Mouse (Mus musculus) left cerebral cortex, adult 18-20 months (tissue): ENCODE measurements around the gene Cdc42ep5. TPM values are rescaled to one million over a fixed set of nuclear protein-coding genes. Genes with fewer than 3 reads are reported as not detected.

ENCODE experiments used
- DNase-seq, 2 experiments: peaks; one replicate each; pipeline ENCODE4 v3.0.0; 2021 to 2022; ENCODE audit warnings: low spot score in 2 of 2, mixed read lengths in 1 of 2
- total RNA-seq, 2 experiments: library from RNA; stranded (reverse); gene quantifications; 2 replicates each; pipeline ENCODE4 v1.2.3; 2021

Gene Cdc42ep5
- total RNA-seq, 2 experiments from 2014 or later = 3.6 to 4.1 TPM

DNA sequence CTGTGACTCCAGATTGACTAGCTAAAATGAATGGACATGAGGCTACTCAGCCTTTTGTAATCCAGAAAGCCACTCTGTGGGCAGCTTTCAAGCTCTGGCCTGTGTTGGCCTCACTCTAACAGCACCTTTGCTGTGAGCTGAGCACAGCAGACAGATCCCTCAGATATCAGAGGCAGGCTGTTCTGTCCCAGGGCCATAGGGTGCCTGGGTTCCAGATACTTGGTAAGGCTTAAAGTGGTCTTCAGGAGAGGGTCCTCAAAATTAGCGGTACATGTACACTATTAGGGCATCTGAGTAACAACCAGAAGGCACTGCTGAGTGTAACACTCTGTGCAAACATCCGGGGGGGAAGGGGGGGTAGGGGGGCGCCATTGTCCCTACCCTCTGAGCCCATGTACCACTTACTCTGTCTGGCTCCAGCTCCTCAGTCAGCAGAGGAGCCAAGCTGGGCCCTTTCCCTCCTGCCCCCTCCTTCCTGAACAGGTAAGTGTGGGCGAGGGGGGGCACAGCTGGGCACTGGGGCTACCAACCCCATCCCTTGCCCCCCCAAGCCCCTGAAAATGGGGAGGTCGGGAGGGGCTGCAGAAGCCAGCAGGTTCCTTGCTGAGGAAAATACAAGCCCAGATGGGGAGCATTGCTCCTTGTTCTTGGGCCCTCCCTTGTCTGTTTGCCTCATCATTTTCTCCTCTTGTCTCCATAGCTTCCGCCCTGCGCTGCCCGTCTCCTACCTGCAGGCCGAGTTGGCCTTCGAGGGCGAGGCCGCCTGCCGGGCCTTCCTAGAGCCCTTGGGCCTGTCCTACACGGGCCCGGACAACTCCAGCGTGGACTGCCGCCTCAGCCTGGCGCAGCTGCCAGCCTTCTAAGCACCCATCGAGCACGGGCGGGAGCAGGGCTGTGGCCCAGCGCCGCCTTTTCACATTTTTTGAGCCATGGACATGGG lies 18.1 kb downstream of the Cdc42ep5 start:
- DNase-seq = no peak

DNA sequence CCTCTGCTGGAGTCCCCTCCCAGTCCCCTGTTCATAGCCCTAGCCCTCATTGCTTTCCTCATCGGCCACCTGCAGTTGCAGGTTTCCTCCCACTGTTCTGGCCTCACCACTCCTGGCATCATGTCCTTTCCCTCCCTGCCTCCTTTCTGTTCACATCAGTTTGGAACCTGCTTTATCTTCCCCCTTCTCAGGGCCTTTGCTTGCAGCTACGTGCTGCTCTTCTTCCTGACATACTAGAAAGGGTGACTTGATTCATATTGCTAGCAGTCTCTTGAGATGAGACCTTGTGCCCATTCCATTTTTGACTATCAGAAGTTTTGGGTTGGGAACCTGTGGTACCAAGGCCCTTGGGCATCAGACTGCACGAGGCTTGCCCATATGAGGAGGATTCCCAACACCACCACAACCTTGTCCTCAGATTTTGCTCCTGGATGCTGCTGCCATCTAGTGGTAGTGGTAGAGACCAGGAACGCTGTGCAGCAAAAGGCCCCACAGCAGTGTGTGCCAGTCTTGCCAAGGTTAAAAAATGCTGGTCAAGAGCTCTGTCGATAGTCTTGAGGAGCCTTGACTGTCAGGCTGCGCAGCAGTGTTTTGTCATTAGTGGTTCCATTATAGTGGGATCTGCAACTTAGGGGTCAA lies 19.0 kb downstream of the Cdc42ep5 start:
- DNase-seq = peak; percentile 61 to 64

DNA sequence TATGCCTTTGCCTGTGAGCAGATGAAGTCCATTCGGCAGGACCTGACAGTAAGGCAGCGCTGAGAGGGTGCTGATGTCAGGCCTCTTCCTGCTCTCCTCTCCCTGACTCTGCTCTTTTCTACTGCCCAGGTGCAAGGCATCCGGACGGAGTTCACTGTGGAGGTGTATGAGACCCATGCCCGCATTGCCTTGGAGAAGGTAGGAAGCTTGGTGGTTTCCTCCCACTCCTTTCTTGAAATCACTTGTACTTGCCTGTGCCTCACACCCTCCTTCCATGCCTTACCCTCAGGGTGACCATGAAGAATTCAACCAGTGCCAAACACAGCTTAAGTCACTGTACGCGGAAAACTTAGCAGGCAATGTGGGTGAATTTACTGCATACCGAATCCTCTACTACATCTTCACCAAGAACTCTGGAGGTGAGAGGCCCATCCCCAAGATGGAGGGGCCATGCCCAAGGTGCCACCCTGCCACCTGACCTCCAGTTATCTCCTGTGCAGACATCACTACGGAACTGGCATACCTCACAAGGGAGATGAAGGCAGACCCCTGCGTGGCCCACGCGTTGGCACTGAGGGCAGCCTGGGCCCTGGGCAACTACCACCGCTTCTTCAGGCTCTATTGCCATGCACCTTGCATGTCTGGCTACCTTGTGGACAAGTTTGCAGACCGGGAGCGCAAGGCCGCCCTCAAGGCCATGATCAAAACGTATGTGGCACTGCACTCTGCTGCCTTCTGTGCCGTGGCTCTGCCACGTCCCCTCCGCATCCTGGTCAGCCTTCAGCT lies 19.7 kb downstream of the Cdc42ep5 start:
- no peak for DNase-seq

DNA sequence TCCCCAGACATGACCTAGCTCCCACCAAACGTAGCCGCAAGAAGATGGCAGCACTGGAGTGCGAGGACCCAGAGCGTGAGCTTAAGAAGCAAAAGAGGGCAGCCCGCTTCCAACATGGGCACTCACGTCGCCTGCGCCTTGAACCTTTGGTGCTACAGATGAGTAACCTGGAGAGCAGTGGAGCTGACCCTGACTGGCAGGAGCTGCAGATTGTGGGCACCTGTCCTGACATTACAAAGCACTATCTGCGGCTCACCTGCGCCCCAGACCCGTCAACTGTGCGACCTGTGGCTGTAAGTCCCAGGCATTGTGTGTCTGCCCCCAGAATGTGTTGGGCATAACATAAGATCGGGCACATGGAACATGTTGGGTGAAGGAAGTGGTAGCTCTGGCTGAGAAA lies 20.6 kb downstream of the Cdc42ep5 start:
- DNase-seq = no peak

DNA sequence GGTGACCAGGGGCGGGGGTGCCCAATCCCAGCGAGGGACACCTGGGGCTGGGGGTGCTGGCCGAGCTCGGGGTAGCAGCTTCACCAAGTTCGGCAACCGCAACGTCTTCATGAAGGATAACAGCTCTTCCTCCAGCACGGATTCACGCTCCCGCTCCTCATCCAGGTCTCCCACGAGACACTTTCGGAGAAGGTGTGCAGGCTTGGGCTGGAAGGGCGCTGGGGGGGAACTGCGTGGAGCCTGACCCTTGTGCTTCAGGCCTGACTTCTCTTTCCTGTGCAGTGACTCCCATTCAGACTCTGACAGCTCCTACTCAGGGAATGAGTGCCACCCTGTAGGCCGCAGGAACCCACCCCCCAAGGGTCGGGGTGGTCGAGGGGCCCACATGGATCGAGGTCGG lies 21.2 kb downstream of the Cdc42ep5 start:
- no peak for DNase-seq

DNA sequence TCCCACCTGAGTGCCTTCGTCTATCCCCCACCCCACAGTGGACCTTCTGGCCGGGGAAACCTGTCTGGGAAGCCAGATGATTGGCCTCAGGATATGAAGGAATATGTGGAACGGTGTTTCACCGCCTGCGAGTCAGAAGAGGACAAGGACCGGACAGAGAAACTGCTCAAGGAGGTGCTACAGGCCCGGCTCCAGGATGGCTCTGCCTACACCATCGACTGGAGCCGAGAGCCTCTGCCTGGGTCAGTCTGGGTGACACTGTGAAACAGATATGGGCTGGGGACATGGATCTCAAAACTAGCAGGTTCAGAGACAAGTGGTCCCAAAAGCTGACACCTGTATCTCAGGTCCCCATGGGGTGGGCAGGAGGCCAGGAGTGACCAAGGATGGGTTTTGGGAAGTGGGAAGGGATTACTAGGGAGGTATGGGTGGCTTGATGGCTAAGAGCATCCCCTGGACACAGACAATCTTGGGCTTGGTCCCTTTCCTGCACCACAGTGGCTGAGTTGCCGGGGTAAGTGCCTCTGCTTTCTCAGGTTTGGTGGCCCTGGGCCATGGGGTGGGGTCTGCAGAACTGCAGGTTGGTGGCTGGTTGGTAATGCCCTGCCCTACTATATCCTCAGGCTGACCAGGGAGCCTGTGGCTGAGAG lies 21.7 kb downstream of the Cdc42ep5 start:
- no peak for DNase-seq

DNA sequence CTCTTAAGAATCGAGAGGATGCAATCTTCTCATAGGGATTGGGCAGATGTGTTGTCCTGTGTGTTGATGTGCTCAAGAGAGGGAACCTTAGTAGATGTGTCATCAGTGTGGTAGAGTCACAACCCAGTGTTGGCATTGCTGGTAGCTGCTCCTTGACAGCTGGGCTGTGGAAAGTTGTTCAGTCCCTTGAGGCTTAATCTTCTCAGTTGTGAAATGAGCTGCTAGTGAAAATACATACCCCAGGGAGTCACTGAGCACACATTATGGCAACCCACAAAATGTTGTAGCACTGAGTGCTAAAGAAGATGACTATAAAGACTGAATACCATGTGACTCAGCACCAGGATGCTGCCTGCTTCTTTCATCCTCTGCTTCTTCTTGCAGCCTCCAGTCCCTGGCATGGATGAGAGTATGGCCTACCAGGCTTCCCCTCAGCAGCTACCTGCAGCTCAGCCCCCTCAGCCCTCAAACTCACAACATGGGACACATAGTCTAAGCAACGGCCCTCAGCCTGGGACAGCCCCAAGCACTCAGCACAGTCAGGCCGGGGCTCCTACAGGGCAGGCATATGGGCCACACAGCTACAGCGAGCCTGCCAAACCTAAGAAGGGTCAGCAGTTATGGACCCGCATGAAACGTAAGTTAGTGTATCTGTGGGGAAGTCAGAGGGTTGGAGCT lies 22.9 kb downstream of the Cdc42ep5 start:
- DNase-seq = no peak

DNA sequence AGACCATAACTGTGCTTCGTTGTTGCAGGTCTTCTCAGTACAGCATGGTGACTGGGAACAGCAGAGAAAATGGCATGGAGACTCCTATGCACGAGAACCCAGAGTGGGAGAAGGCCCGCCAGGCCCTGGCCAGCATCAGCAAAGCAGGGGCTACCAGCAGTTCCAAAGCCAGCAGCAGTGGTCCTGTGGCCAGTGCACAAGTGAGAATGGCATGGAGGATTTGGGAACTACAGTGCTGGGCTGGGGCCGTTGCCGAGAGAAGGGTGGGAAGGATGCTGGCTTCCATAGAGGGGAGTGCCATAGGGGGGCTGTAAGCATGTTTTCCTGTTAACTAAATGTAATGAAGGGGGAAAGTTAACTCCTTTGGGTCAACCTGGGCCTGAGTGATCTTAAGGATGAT lies 25.3 kb downstream of the Cdc42ep5 start:
- no peak for DNase-seq

DNA sequence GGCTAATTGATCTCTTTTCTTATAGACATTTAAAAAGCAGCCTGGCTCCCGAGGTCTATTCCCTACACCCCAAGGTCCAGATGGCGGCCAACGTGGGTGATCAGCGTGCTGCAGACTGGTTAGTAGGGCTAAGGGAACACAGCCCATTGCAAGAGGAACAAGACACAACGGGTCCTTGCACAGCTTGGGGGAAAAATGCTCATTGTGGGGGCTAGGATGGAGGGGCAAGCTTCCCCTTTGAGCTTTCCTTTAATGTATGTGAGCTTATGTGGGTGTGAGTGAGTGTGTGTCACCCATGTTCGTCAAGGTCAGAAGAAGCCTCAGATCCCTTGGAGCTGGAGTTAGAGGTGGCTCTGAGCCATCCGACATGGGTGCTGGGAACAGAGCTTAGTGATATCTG lies 26.0 kb downstream of the Cdc42ep5 start:
- no peak for DNase-seq

DNA sequence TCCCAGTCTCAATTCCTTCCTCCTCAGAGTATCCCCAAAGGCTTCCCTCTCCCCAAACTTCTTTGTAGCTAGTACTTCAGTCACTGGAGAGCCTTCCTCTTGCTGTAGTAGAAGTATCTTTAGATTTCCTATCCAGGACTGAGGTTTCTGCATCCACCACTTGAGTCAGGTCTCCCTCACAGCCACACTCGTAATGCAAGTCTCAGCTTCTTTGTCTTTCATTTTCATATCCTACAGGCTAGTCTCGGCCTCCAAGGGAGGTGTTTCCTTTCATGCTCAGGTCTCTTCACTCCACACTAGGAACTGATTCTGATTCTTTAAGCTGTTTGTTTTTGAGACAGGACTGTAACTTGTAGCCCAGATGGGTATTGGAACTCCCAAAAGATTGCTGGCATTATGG lies 26.5 kb downstream of the Cdc42ep5 start:
- DNase-seq = no peak

DNA sequence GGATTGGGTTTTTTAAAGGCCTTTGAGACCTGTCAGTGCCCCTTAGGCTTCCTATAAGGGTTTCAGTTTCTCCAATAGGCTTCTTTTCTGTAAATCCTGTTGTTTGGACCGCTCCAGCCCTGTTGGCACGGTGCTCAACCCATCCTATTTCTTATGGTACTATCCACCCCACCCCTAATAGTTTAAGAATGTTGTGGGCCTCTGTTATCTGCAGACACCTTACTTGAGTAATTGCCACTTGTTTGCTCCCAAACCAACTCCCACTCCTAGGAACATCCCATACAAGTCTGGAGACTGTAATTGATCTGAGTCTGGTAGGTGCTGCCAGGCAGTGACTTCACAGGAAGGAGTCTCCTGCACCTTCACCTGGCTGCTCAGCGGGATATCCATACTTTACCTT lies 26.9 kb downstream of the Cdc42ep5 start:
- DNase-seq = no peak

DNA sequence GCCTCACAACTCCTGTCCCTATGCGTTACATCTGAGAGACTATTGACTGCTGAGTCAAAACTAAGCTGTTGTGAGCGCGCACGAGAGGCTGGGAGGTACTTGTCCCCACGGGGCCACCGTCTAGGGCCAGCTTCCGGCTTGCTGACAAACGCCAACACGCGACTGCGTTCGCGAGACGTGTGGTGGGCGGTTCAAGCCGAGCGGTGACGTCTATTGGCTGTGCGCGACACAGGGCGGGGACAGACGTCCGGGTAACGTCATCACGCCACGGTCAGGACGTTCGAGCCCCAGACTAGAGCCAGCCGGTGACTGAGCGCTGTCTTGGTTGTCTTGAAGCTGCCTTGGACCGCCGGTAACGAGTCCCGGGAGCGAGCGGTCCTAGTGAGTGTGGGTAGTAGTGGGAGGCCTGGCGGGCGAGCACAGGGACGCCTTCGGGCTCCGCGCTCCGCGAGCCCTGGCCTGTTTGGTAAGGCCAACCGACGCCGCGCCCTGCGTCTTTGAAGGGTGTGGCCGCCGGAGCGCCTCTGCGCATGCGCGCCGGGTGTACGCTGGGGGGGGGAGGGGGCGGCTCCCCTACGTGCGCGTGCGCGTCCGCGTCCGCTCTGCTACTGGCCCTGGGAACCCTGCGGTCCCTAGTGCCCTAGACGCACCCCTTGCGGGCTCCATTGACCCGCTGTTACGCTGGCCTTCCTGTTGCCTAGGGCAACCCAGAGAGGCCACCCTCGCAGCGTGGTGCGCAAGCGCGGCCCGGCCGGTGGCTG lies 27.7 kb downstream of the Cdc42ep5 start, which contains the start of gene Leng8:
Gene Leng8, plus strand, starts transcription at position 269 of the 761 bp plus-strand sequence.
- peak; percentile 99 to 100 for DNase-seq

DNA sequence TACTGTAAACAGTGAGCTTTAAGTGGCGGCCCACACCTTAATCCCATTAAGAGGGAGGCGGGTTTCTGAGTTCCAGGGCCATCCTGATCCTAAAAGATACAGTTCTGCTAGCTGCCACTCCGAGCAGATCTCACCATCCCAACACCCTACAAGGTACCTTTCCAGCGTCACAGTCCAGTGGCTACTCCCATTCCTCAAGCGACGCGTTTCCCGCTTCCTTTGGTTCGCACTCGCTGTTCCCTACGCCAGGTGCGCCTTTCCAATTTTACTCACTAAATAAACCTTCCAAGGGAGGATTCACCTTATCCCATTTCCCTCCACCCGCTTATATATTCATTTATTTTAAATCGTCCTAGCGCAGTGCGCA lies 28.3 kb downstream of the Cdc42ep5 start:
- DNase-seq = no peak

DNA sequence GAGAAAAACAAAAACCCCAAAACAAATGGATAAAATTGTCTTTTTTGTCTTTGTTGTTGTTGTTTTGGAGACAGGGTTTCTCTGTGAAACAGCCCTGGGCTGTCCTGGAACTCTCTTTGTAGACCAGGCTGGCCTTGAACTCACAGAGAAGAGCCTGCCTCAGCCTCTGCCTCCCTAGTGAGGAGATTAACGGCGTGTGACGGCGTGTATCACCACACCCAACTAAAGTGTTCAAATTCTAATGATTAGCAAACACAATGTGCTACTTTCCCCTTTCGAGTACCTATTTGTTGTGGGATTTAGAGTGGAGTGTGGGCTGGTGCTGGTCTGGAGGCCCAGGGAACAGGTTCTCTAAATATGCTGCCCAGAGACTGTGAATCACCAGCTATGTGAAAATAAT lies 29.7 kb downstream of the Cdc42ep5 start:
- no peak for DNase-seq

DNA sequence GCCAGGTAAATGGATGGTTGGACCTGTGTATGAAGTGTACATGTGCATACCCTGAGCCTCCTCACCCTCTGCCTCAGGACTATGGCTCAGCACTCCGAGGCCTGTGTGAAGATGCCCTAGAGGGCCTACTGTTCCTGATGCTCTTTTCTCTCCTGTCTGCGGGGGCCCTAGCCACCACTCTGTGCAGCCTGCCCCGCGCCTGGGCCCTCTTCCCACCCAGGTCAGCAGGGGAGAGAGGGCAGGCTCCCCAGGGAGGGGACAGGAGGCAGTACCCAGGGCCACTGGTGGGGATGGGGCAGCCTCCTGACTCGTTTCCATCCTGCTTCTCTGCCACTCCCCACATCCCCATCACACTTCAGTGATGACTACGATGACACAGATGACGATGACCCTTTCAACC lies 31.7 kb downstream of the Cdc42ep5 start:
- no peak for DNase-seq

DNA sequence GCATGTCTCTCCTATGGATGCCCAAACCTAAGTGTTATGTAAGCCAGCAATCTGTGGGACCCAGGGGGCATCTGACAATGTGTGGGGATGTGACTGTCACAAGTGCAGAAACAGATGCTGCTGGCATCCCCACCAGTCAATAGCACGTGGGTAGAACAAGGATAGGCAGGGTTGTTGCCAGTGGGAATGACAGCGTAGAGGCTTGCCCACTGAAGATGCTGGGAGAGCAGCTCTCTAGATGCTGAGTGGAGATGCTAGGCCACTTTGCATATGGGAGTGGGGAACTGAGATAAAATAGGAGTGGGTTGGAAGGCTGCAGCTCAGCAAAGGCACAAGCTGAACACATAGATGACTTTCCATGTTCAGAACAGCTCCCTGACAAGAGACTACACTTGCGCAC lies 32.1 kb downstream of the Cdc42ep5 start:
- DNase-seq = peak in 1 of 2 experiments; percentile 78

DNA sequence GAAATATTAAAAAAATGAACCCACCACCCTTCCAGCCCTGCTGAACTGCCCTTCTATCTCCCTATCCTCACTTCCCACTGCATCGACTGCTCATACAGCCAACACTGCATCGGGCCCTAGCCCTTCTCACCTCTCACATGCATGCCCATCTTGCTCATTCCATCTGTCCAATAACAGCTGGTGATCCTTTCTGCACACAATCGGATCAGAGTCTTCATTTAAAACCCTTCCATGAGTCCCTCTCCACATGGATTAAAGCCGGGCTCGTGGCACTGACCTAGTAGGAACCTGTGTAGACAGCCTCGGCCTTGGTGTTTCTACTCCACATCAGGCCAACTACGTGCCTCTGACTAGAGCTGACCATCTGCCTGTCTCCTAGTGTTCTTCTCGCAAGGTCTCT lies 32.7 kb downstream of the Cdc42ep5 start:
- no peak for DNase-seq

DNA sequence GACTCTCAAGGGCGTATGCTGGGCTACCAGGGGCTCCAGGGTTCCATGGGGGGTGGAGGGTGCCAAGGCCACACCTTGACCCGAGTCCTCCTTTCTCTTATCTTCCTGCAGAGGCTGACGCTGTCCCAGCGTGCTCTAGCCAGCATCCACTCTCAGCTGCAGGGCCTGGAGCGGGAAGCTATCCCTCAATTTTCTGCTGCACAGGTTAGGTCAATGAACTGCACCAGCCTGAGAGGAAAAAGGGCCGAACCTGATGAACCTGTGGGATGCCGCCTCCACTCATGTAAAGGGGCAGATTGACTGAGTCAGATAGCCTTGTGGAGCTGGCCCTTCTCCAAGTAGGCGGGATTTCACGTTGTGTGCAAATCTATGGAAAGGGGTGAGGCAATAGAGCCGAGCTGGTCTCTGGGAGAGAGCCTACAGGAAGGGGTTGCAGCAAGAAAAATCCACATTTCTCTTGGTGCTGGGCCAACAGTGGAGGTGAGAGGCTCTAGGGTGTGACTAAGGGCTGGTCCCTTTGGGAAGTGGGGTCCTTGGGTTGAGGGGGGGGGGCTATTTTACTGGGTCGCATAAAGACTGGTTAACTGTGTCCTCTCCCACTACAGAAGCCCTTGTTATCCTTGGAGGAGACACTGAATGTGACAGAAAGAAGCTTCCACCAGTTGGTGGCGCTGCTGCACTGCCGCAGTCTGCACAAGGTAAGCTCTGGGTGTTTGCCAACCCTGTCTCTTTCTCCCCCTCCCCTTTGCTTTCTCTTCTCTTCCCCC lies 33.8 kb downstream of the Cdc42ep5 start:
- DNase-seq = peak; percentile 85 to 90

DNA sequence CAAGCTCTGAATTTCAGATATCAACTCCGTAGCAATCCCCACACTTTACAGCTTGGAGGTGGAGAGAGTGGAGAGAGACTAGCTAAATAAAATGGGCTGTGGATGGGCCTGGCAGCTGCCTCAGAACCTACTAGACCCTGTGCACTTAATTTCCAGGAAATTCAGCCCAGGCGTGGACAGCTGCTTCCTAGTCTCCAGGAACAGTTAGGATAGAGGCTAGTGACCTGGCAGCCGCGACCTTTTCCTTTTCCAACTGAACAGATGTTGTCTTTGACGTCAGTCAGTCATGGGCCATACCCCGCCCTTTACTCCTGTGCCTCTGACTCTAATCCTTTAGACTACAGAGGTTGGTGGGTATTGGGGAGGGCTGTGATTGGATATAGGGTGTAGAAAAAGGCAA lies 35.8 kb downstream of the Cdc42ep5 start:
- DNase-seq = no peak
